Mouse (Mus musculus): ENCODE measurements at regions not wholly inside any gene's neighbourhood (a gene's known extent, or its start where the extent isn't known, plus 50 kb on each side); places are given as distances from the start of the nearest gene placed in this dataset.

DNA sequence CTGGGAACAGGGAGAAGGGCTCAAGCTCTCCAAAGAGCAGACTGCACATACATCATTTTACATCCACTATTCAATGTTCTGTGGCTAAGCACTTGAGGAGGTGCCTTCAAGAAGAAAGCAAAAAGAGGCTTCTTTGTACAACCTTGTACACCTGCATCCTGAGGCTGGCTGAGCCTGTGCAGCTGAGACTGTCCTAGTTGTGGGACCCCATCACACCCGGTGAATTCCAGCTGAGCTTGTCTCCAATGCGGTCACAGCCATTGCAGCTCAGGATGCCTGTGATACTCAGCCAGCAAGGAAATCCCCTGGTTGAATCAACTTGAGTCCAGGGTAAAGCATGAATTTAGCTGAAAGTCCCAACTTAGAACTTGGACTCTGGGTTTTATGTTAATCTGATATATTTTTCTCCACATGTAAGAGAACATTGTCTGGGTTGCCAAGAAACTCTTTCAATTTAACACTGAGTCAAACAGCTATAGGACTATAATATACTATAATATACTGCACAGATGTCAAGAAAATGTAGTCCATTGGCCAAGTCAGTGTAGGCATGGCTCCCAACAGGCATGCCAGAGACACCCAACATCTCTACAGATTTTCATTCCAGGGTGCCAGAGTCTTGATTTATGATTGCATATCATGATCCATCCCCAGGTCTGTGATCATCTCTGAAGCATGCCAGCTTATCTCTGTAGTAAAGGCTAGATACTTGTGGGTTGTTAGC lies 599.2 kb downstream of the Pard3 start:
- no peak for DNase-seq

DNA sequence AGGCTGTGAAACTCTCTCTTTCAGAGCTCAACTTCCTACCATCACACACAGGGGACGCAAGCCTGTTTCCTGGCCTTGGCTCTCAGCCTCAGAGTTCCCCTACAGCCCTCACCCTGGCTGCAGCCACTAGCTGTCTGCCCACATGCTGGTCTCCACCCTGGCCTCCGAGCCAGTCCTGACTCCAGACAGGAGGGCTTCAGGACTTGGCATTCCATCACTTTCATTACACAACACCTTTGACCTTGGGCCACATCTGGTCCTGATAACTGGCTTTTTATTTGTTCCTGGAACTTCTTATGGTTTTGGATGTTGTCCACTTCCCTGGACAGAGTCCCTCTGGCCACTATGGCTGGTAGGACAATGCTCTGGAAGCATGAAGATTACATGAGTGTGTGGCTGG lies 602.9 kb downstream of the Pard3 start:
- DNase-seq: no peak

DNA sequence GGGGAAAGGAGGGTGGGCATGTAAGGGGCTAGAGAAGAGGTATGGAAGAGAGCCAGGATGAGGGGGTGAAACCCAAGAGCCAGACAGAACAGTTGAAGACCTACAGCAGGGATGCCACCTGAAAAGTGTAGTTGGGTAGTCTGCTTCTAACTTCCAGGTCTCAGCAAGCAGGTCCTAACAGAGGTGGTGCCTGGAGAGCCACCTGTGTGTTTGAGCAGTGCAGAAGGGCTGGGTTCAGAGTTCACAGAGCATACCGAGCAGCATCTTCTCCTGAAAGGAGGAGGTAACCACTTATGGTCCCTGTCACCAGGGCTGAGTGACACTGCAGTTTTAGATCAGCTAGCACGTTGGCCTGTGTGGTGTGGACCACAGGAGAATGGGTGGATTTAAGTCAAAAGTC lies 605.3 kb downstream of the Pard3 start:
- no peak for DNase-seq

DNA sequence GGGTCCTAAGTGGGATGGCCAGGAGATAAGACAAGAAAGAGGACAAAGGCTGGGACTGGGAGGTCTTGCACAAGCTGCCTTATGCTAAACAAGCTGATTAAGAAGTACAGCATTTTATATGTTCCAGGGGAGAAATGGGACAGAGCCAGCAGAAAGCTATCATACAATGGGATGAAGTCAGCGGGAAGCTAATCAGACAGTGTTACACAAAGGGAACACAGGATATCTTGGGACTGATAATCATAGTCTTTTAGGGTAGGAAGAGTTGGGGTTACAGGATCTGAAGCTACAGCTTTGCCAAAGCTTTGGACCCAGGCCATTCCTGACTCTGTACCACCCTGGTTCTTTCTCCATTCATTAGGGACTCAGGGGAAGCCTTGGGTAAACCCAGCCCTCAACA lies 610.4 kb downstream of the Pard3 start:
- DNase-seq: no peak

DNA sequence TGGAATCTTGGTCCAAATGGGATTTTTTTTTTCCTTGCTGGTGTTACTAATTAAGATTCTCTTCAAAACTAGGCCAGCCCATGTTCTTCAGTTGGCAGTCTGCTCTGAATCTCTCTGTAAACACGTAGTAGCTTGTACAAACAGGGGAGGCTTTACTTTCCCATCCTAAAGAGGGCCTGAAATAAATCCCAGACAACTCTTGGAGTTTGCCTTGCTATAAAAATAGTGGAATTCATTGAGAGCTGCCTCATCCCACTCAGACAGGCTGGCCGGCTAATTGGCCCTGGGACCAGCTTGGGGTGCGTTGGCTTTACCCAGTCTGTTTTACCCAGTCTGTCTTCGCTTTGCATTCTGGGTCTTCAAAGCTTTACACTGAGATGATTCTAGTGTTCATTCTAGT lies 611.7 kb downstream of the Pard3 start:
- DNase-seq: no peak

DNA sequence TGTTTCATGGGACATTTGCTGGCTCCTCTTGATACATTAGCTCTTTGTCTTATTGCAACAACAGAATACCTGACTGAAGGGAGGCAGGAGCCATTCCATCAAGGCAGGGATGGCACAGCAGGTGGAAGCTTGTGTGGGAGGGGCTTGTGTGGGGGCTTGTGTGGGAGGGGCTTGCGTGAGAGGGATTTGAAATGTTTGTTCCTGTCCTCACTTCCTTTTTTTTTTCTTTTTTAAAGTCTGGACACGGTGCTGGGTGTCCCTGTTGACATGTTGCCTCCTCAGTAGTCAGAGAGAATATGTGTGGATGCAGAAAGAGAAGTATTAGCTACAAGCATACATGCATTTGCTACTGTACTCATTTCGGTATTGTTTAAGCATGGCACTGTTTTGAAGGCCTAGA lies 616.5 kb downstream of the Pard3 start:
- no peak for DNase-seq

DNA sequence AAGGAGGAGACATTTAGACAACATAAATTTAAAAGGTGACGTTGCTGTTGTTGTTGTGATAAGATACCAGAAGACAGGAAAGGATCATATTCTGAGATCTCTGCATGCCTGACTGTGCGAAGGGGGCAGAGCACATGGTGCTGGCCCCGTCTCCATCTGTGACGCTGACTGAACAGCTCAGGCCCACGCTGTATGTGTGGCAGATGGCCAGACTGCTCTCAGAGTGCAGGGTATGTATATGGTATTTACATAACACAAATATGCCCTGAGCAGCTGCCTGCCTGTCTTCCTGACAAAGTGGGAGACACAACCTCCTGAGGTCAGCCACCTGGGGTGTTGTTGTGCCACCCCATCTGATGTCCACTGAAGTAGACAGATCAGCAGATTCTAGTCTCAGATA lies 620.5 kb downstream of the Pard3 start:
- DNase-seq: no peak

DNA sequence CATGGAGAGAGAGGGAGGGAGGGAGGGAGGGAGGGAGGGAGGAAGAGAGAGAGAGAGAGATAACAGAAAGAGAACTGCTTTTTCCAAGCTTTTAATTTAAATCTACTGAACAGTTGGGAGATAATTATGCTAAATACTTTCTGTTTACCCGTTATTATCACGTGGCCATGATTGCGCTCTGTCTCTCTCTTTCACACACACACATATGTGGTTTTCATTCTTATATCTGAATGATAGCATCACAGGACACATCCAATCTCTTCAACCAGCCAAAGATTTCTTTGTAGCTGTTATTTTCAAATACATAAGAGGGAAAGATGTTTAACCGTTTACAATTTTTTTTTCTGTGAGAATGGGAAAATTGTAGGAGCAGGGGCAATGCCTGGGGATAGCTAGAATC lies 627.1 kb downstream of the Pard3 start:
- no peak for DNase-seq

DNA sequence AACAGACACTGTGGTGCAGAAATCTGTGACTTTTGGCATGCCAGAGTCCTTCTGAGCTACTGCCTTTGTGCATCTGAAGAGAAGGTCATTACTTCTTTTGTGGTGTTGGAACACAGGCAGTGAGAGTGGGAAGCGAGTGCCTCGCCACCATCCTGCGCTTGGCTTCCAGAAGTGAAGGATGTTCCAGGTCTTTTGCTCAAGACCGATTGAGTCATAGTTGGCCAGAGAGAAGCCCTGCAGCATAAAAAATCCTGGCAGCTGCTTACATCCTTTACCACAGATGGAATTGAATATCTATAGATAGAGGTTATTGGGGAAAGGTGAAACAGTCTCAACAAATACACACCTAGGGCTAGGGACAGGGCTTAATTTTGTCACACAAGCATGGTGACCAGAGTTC lies 634.7 kb downstream of the Pard3 start:
- no peak for DNase-seq

DNA sequence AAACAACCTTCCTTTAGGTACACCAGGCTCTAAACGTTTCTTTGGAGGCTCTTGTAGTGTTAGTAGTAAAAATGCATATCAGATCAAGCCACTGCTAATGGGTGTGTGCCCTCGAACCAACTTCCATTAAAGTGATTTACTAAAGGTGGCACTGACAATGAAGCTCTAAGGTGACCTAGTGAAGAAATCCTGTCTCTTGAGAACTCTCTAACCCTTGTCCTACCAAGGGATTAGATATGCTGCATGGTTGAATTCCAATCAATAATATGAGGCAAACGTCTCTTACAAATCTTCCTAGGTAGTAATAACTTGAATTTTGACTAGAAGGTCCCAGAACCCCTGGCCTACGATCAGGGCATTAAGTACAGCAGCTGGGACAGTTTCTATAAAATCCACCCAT lies 640.7 kb downstream of the Pard3 start:
- DNase-seq: no peak

DNA sequence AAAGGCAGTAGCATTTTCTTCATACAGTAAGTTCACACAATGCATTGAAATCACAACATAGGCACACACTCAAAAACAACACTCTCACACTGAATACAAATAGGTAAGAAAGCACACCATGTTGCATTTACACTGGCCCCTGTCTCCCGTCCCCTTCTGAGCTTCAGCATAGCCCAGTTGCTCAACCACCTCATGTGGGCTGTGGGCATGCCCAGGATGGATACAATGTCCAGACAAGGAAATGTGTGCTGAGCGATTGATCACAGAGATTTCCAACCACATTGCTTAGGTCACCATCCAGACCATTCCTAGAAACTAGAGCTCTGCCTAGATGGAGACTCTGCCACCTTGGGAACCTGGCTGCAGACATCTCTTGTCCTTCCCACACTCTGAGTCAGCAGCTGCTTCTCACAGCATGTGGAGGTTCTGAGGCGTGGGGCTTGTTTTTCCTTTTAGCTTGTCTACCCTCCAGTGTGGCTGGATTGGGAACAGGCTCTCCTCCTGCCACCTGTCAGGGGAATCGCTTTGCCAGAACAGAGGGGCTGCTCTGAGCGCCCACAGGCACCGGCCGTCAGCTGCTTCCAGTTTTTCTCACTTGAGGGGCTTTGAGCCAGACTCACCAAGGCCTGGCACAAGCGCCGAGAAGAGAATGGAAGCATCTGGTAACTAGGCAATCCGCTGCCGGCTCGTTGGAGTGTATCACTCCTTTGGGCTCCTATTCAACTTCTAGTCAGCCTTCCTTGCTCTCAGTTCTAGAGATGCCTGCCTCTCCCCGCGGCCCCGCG lies 642.5 kb downstream of the Pard3 start:
- peak; percentile 63 to 65 for DNase-seq

DNA sequence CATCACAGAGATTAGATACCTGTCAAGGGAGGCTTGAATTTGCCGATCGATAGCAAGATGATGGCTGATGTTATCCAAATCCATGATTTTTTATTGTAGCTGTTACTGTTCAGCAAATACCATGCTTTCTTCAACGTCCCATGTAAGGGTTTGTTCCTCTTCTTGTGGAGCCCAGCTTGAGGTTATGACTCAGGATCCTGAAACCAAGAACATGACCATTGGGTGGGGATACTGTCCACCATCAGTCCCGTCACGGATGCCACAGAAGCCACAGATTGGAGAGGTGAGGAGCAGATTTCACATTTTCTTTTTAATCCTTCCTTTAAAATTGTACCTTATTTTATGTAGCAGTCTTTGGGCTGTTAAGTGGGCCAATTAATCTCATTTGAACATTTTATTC lies 645.7 kb downstream of the Pard3 start:
- no peak for DNase-seq

DNA sequence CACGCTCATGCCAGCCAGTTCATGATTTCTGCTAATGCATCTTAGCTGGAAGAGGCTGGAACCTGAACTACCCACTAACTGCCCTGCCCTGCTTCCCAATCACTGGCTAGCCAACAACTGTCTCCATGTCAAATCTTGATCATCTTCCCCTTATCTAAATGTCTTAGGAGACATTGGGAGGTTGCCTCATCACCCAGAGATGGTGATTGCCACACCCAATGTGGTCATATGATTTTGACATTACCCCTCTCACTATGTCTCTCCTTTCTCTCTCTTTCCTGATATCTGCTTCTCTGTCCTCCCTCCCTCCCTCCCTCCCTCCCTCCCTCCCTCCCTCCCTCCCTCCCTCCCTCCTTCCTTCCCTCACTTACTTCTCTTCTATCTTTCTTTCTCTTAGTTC lies 643.3 kb upstream of the Nrp1 start:
- no peak for DNase-seq

DNA sequence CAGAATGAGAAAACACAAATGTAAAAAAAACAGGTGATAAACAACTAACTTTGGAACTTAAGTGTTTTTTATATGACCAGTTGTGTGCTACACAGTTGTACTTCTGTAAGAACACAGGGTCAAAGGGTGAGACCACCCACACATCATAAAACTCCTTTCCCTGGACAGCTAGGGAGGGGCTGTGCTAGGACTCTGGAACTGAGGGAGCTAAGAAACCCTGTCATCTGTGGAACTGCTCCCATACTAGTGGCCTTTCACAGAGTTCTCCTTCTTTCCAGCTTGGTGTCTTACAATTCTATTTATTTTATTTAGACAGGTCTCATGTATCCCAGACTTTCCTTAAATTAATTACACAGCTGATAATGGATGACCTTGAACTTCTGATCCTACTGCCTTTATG lies 640.4 kb upstream of the Nrp1 start:
- DNase-seq: no peak

DNA sequence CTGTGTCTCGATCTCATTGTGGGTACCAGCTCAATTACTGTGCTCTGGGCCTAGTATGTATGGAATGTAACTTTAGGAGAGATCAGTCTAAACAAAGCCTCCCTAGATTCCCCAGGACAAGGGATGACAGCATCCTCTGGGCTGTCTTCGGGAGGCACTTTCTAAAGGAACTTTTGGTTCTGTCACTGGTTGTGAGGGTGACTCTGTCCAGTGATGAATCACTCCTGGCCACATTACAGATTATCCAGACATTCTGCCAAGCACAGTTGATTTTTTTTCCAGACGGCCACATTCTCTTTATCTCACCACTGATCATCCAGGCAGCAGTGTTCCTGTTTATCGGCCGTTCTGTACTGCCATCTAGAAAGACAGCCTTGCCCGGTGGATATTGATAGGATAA lies 638.5 kb upstream of the Nrp1 start:
- DNase-seq: no peak

DNA sequence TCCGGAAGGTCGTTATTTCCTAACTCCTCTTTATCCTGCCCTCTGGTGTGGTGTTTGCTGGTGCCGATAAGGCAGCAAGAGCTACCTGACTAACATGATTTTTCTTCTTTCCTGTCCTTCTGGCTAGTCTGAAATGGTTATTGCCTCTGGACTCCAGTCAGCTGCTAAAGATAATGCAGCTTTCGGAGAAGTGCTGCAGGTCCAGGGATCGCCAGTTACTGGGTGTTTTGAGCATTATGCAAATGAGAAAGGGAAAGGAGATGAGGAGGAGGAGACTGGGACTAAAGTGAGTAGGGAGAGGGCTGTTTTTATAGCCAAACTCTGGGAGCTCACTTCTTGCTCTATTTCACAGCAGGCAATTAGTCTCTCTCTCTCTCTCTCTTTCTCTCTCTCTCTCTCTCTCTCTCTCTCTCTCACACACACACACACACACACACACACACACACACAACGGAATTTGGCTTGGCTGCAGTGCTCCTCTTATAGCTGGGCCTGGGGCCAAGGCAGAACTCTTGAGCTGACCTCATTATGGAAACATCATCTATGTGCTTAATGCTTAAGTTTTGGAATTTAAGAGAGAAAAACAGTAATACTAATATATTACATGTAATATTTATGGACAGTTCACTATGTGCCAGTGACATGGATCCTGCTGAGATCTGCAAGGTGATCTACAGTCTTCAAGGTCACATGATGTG lies 637.7 kb upstream of the Nrp1 start:
- no peak for DNase-seq

DNA sequence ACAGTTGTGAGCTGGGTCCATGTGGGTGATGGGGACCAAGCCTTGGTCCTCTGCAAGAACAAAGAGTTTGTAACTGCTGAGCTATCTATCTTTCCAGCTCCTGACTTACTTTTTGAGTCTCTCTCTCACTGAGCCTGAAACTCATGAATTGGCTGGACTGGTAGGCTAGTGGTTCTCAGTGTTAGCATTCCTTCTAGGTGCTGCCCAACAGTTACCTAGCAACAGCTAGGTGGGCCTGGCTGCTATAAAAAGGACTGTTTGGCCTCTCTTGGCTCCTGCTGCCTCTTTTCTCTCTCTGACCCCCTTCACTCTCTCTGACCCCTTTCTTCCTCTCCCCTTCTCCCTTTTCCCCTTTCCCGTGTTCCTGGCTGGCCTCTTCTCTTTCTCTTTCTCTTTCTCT lies 636.8 kb upstream of the Nrp1 start:
- DNase-seq: no peak

DNA sequence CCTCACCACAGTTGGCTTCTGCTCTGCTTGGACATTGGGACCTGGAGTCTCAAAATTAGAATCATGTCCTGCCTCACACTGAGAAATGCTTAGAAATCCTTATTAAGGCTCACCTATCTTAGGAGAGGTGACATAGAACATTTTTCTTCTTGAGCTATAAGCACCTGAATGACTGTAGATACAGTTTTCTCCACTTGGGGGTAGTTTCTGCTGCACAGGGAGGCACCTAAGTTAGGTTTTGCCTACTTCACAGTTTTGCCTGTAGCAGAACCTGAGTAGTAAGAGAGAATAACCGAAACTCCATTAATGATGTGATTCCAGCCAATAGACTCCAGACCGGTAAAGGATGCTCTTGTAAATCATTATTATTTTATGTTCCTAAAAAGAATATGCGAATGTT lies 624.3 kb upstream of the Nrp1 start:
- no peak for DNase-seq

DNA sequence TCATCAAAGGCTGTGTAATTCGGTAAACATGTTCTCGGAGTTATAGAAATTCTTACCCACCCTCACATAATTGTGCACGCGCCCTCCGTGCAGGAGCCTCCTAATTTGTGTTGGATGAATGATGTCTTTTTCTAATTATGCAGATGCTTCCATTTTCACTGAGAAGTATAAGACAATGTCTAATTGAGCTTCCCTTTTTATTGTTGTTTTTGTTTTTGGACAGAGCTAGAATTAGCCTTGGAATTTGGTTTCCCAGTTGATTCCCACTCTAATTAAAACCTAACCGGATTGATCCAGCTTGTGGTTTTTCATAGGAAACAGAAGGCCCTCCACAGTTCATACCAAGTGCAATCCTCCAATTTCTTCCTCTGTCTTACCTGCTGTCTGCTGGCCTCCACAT lies 616.2 kb upstream of the Nrp1 start:
- no peak for DNase-seq

DNA sequence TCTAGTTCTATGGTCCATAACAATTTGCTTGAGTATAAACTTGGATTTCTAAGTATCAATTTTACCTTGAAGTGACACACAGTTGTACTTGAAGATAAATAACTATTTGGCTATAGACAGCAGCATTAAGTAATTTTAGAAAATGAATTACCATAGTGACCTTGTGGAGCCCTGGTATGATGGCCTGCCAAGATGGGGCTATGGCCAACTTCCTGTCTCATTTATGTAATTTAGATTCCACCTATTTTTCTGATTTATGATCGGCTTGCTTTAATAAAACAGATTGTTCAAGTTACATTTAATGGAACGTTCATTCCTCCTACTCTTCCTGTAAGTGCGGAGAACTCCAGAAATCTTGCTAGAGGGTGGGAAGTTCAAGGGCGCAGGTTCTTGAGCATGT lies 613.2 kb upstream of the Nrp1 start:
- DNase-seq: no peak

DNA sequence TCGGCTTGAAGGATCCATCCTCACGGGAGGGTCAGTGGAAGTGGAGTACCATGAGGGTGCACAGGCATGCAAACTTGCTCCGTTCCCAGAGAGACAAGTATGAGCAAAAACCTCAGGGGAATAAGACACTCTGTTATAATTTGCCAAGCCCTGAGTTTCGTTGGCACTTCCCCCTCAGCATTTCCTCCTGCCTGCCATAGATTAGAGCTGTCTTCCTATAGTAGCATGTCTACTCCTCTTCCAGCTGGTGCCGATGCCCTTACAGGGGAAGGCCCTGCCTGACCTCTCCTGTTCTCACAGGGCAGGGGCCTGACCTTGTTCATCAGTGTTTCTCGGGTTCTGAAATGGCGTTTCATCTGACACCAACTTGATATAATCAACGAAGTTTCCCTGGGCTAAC lies 611.9 kb upstream of the Nrp1 start:
- DNase-seq: no peak

DNA sequence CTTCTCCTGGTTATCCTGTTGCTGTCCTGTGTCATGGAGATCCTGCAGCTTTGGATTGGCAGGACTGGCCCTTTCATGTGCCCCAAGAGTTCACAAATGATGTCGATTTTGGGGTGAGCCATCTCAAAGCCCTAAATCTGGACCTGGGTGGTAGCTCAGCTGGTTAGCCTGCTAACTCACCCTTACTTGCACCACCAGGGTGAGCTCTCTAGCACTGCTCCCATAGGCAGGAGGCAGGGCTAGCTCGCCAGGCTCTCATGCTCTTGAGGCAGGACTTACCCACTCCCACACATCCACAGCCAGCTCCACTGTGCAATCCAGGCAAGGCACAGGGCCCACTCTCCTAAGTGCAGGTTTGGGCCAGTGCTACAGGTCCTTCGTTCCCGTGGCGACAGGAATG lies 605.5 kb upstream of the Nrp1 start:
- DNase-seq: no peak

DNA sequence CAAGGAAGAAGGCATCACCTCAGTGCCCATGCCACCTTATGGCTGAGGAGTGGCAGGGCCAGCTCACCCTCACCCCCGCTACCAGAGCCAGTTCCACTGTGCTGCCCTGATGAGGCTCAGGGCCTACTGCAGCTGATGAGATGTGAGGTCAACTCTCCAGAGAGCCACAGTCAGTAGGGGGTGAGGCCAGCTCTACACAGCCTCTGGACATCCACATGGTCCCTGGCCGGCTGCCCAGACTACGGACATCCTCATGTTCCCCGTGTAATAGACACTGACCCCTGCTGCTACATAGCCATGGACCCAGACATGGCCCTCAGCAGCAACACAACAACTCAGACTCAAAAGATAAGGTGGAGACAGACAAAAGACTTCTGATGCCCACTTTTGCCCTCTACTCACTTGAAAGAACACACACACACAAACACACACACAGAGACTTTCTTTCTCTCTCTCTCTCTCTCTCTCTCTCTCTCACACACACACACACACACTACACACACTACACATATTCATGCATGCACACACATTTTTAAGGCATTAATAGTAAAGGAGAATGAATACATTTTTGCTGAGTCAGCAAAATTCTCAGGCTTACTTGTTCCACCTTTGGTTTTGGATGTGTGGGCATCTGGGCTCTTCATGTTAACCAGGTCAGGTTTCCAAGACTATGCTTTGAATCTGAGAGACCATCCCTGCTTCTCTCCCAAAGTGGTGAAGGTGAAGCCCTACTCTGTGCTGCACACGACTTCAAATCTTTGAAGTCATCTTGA lies 604.4 kb upstream of the Nrp1 start:
- peak in 1 of 2 experiments; percentile 3 for DNase-seq

Data from cerebellum, postnatal 36 days (tissue).